Mouse (Mus musculus) erythroblast, embryonic 14.5 days (primary cell): ENCODE measurements around the gene Fam135a. TPM values are rescaled to one million over a fixed set of nuclear protein-coding genes. Genes with fewer than 3 reads are reported as not detected.

Source experiments
- H3K27me3 ChIP-seq: 2 replicates; pipeline ENCODE4 v1.6.1; 2012; ENCODE audit warnings: inconsistent platforms; ENCODE audit not compliant: control insufficient read depth
- H3K36me3 ChIP-seq: 2 replicates; pipeline ENCODE4 v1.6.1; 2012; ENCODE audit warnings: mild to moderate bottlenecking, inconsistent platforms; ENCODE audit not compliant: control insufficient read depth
- H3K4me1 ChIP-seq: 2 replicates; pipeline ENCODE4 v1.6.1; 2012; ENCODE audit warnings: inconsistent platforms; ENCODE audit not compliant: control insufficient read depth
- H3K4me3 ChIP-seq: replicated peaks from 2 replicates; pipeline ENCODE3; 2012; ENCODE audit warnings: moderate library complexity, mild to moderate bottlenecking, inconsistent platforms
- H3K9me3 ChIP-seq: 2 replicates; pipeline ENCODE4 v1.6.1; 2012; ENCODE audit warnings: low read length, inconsistent platforms, mixed read lengths; ENCODE audit not compliant: control insufficient read depth
- GATA1 ChIP-seq: IDR thresholded peaks from 2 replicates; pipeline ENCODE4 v1.6.1; 2012; ENCODE audit warnings: low read length, inconsistent platforms, mixed read lengths
- TAL1 ChIP-seq: IDR thresholded peaks from 3 replicates; pipeline ENCODE4 v1.6.1; 2012; ENCODE audit warnings: low read length, inconsistent platforms, mixed read lengths
- polyA plus RNA-seq: library from polyadenylated mRNA; stranded (reverse); fragments of >175 nt; gene quantifications from 2 replicates; pipeline ENCODE4 v1.2.3, GENCODE M21; 2012

The Fam135a gene
- polyA plus RNA-seq, result not detected in 2 replicates

- Histone ChIP-seq H3K27me3 (peaks cover 47% of the 10 kb centered on the region), H3K36me3 (no peaks in the 10 kb centered on the region), H3K4me3 (peak within 1 kb of the TSS; percentile 62), H3K9me3 (no peaks in the 10 kb centered on the region; the same call in 1 of the 2 replicates), H3K4me1 (peaks cover 7% of the 10 kb centered on the region)
- no peak for TF ChIP-seq GATA1
- TF ChIP-seq TAL1, result no peak
These were observed at the start of gene Fam135a for GRCm38 (mm10) chr1:24099926-24100869. Gene Fam135a (minus strand): TSS chr1:24100341.

GRCm38 (mm10) chr1:24143504-24143903, 43.4 kb upstream of the Fam135a start:
- Histone ChIP-seq H3K27me3 (no peaks in the 10 kb centered on the region), H3K4me1 (no peaks in the 10 kb centered on the region), H3K9me3 (no peaks in the 10 kb centered on the region), H3K36me3 (no peaks in the 10 kb centered on the region), H3K4me3 (no peak overlapping the region)
- TF ChIP-seq TAL1 (no peak), GATA1 (no peak)

GRCm38 (mm10) chr1:24140555-24140954, 40.4 kb upstream of the Fam135a start:
- Histone ChIP-seq H3K4me3 (no peak overlapping the region), H3K36me3 (no peaks in the 10 kb centered on the region), H3K9me3 (no peaks in the 10 kb centered on the region), H3K4me1 (no peaks in the 10 kb centered on the region), H3K27me3 (no peaks in the 10 kb centered on the region)
- TF ChIP-seq TAL1 (no peak), GATA1 (no peak)

- Histone ChIP-seq H3K4me3 (no peak overlapping the region), H3K9me3 (no peaks in the 10 kb centered on the region), H3K4me1 (no peaks in the 10 kb centered on the region), H3K27me3 (peaks cover 4% of the 10 kb centered on the region), H3K36me3 (no peaks in the 10 kb centered on the region)
- TF ChIP-seq GATA1 (no peak), TAL1 (no peak)
These were observed 37.0 kb upstream of the Fam135a start for GRCm38 (mm10) chr1:24137133-24137532.

- TF ChIP-seq GATA1, result no peak
- no peak for TF ChIP-seq TAL1
- Histone ChIP-seq H3K9me3 (no peaks in the 10 kb centered on the region), H3K27me3 (peaks cover 4% of the 10 kb centered on the region), H3K4me3 (no peak overlapping the region), H3K36me3 (no peaks in the 10 kb centered on the region), H3K4me1 (no peaks in the 10 kb centered on the region)
These were observed 34.7 kb upstream of the Fam135a start for GRCm38 (mm10) chr1:24134792-24135191.

GRCm38 (mm10) chr1:24133853-24134252, 33.7 kb upstream of the Fam135a start:
- Histone ChIP-seq H3K27me3 (peaks cover 4% of the 10 kb centered on the region), H3K4me1 (no peaks in the 10 kb centered on the region), H3K36me3 (no peaks in the 10 kb centered on the region), H3K9me3 (no peaks in the 10 kb centered on the region), H3K4me3 (no peak overlapping the region)
- TF ChIP-seq TAL1, result 0 out of 3 replicates have a peak, but pooled peaks have one; percentile 20
- TF ChIP-seq GATA1, result no peak

GRCm38 (mm10) chr1:24127866-24128265, 27.7 kb upstream of the Fam135a start:
- Histone ChIP-seq H3K9me3 (no peaks in the 10 kb centered on the region), H3K4me3 (no peak overlapping the region), H3K36me3 (no peaks in the 10 kb centered on the region), H3K4me1 (no peaks in the 10 kb centered on the region), H3K27me3 (no peaks in the 10 kb centered on the region)
- TF ChIP-seq GATA1 (no peak), TAL1 (no peak)

GRCm38 (mm10) chr1:24124610-24125009, 24.5 kb upstream of the Fam135a start:
- no peaks in the 10 kb centered on the region for H3K4me1 ChIP-seq
- H3K4me3 ChIP-seq, result no peak overlapping the region
- H3K36me3 ChIP-seq, result no peaks in the 10 kb centered on the region
- TF ChIP-seq TAL1, result no peak
- no peak for TF ChIP-seq GATA1
- no peaks in the 10 kb centered on the region for H3K27me3 ChIP-seq
- H3K9me3 ChIP-seq, result no peaks in the 10 kb centered on the region

GRCm38 (mm10) chr1:24122582-24122981, 22.4 kb upstream of the Fam135a start:
- no peak for TF ChIP-seq TAL1
- no peak for TF ChIP-seq GATA1
- Histone ChIP-seq H3K27me3 (no peaks in the 10 kb centered on the region), H3K9me3 (no peaks in the 10 kb centered on the region), H3K36me3 (no peaks in the 10 kb centered on the region), H3K4me3 (no peak overlapping the region), H3K4me1 (no peaks in the 10 kb centered on the region)
